Mouse (Mus musculus): Measurements from ENCODE around the gene Dio1. TPM values are rescaled to one million over a fixed set of nuclear protein-coding genes. Genes with fewer than 3 reads are reported as not detected.

Gene Dio1
- total RNA-seq, 1 experiment: not detected

DNA sequence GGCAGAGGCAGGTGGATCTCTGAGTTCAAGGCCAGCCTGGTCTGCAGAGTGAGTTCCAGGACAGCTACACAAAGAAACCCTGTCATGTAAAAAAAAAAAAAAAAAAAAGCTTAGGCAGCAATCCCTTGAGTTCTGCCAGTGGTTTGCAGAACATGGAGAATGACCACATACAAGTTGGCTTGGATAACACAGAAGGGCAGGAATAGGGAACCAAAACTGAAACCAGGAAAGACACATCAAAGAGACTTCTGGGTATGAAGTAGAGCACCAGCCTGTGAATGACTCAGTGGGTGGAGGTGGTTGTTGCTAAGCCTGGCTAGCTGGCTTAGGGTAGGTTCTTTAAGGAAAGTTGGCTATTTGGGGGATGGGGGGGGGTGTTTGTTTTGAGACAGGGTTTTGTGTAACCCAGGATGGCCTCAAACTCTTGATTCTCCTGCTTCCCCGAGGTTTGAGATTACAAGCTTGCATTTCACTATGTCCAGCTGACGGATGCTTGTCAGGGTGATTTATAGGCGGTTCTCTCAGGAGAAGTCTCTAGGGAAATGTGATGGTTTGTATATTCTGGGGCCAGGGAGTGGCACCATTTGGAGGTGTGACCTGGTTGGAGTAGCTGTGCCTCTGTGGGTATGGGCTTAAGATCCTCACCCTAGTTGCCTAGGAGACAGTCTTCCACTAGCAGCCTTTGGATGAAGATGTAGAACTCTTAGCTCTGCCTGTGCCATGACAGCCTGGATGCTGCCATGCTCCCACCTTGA is 21.3 kb downstream of the Dio1 start:
- in situ Hi-C loops (cut with MboI; ENCODE audit: low sequenced_read_pairs in 2 of 2, unreplicated experiment in 2 of 2): no loop called here
- H3K27ac ChIP-seq (ENCODE audit: insufficient read depth, low read depth, low read length, poor library complexity, severe bottlenecking): no peak overlapping the region

GRCm38 (mm10) chr4:107280843-107281475 is 26.0 kb downstream of the Dio1 start:
- H3K36me3 ChIP-seq (ENCODE audit: control insufficient read depth, insufficient read depth, low read length, poor library complexity, severe bottlenecking): no peaks in the 10 kb centered on the region
- H3K4me1 ChIP-seq (ENCODE audit: control insufficient read depth in 2 of 2, insufficient read depth in 2 of 2, low read length in 2 of 2, poor library complexity in 1 of 2): peaks cover 0 to 2% of the 10 kb centered on the region in 2 experiments; a peak in 2 of 4 replicates
- peak overlapping the region in 1 of 2 experiments; percentile 55; a peak in 2 of 4 replicates for H3K4me3 ChIP-seq (ENCODE audit: insufficient read depth in 1 of 2, low read depth in 1 of 2, low read length in 2 of 2, poor library complexity in 1 of 2, severe bottlenecking in 1 of 2)
- no peak overlapping the region for H3K27ac ChIP-seq (ENCODE audit: insufficient read depth, low read depth, low read length, poor library complexity, severe bottlenecking)
- in situ Hi-C loops (cut with MboI; ENCODE audit: low sequenced_read_pairs in 2 of 2, unreplicated experiment in 2 of 2): no loop called here
- no peak for TF ChIP-seq ZNF384 (IDR thresholded peaks at IDR 0.05; ENCODE audit: low read depth, low read length)
- no peak for TF ChIP-seq CHD2 (IDR thresholded peaks at IDR 0.05; ENCODE audit: low read depth, low read length)
- TF ChIP-seq HCFC1 (IDR thresholded peaks at IDR 0.05; ENCODE audit: borderline replicate concordance, insufficient read depth, low read length): no peak
- TF ChIP-seq ZC3H11A (IDR thresholded peaks at IDR 0.05; ENCODE audit: borderline replicate concordance, low read depth, low read length): no peak
- no peak for TF ChIP-seq MAFK (IDR thresholded peaks at IDR 0.05; ENCODE audit: insufficient read depth, low read depth, low read length)
- H3K9me3 ChIP-seq (ENCODE audit: control insufficient read depth, insufficient read depth, low read depth, low read length): no peaks in the 10 kb centered on the region
- H3K9ac ChIP-seq (ENCODE audit: insufficient read depth, low read depth, low read length, poor library complexity, severe bottlenecking): no peak overlapping the region
- DNase-seq (ENCODE audit: low read depth, low spot score): peak; percentile 19

More for the DNA sequence above, 21.3 kb downstream of the Dio1 start:
- no peak for DNase-seq (ENCODE audit: low read depth, low spot score)
- no peak for TF ChIP-seq CHD2 (IDR thresholded peaks at IDR 0.05; ENCODE audit: low read depth, low read length)
- TF ChIP-seq ZC3H11A (IDR thresholded peaks at IDR 0.05; ENCODE audit: borderline replicate concordance, low read depth, low read length): no peak
- no peak for TF ChIP-seq ZNF384 (IDR thresholded peaks at IDR 0.05; ENCODE audit: low read depth, low read length)
- no peak for TF ChIP-seq MAFK (IDR thresholded peaks at IDR 0.05; ENCODE audit: insufficient read depth, low read depth, low read length)
- TF ChIP-seq HCFC1 (IDR thresholded peaks at IDR 0.05; ENCODE audit: borderline replicate concordance, insufficient read depth, low read length): no peak
- Histone ChIP-seq H3K9ac (ENCODE audit: insufficient read depth, low read depth, low read length, poor library complexity, severe bottlenecking) (no peak overlapping the region), H3K36me3 (ENCODE audit: control insufficient read depth, insufficient read depth, low read length, poor library complexity, severe bottlenecking) (no peaks in the 10 kb centered on the region), H3K4me1 (ENCODE audit: control insufficient read depth in 2 of 2, insufficient read depth in 2 of 2, low read length in 2 of 2, poor library complexity in 1 of 2) (no peaks in the 10 kb centered on the region; a peak in 1 of 4 replicates), H3K9me3 (ENCODE audit: control insufficient read depth, insufficient read depth, low read depth, low read length) (no peaks in the 10 kb centered on the region), H3K4me3 (ENCODE audit: insufficient read depth in 1 of 2, low read depth in 1 of 2, low read length in 2 of 2, poor library complexity in 1 of 2, severe bottlenecking in 1 of 2) (no peak overlapping the region)

DNA sequence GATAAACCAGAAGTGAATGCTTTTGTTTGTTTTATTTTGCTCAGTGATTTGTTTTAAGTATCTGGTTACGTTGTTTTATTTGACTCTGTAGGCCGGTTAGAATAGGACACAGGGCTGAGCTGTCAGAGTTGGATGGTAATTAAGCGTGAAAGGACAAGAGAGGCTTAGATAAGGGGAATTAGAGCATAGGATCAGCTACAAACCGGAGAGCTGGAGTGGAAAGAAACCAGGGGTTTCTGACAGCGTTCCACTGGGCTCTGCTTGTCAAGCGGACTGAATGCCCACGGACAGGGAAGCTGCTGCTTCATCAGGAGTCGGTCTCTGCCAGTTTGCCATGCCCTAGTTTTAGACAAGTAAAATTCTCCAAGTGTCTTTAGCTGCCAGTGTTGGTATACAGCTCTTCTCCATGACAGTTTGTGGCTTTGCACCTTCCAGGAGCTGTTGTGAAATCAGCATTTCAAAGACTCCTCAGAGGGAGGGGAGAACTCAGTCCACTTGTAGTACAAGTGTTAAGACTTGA is 28.7 kb downstream of the Dio1 start:
- no peak for DNase-seq (ENCODE audit: low read depth, low spot score)
- in situ Hi-C loops (cut with MboI; ENCODE audit: low sequenced_read_pairs in 2 of 2, unreplicated experiment in 2 of 2): no loop called here
- Histone ChIP-seq H3K9ac (ENCODE audit: insufficient read depth, low read depth, low read length, poor library complexity, severe bottlenecking) (no peak overlapping the region), H3K4me3 (ENCODE audit: insufficient read depth in 1 of 2, low read depth in 1 of 2, low read length in 2 of 2, poor library complexity in 1 of 2, severe bottlenecking in 1 of 2) (no peak overlapping the region), H3K4me1 (ENCODE audit: control insufficient read depth in 2 of 2, insufficient read depth in 2 of 2, low read length in 2 of 2, poor library complexity in 1 of 2) (peaks cover 0 to 2% of the 10 kb centered on the region in 2 experiments; a peak in 2 of 4 replicates), H3K27ac (ENCODE audit: insufficient read depth, low read depth, low read length, poor library complexity, severe bottlenecking) (no peak overlapping the region), H3K9me3 (ENCODE audit: control insufficient read depth, insufficient read depth, low read depth, low read length) (no peaks in the 10 kb centered on the region), H3K36me3 (ENCODE audit: control insufficient read depth, insufficient read depth, low read length, poor library complexity, severe bottlenecking) (no peaks in the 10 kb centered on the region)
- TF ChIP-seq CHD2 (IDR thresholded peaks at IDR 0.05; ENCODE audit: low read depth, low read length) (no peak), ZC3H11A (IDR thresholded peaks at IDR 0.05; ENCODE audit: borderline replicate concordance, low read depth, low read length) (no peak), ZNF384 (IDR thresholded peaks at IDR 0.05; ENCODE audit: low read depth, low read length) (no peak), HCFC1 (IDR thresholded peaks at IDR 0.05; ENCODE audit: borderline replicate concordance, insufficient read depth, low read length) (no peak), MAFK (IDR thresholded peaks at IDR 0.05; ENCODE audit: insufficient read depth, low read depth, low read length) (no peak)

- Histone ChIP-seq H3K36me3 (ENCODE audit: control insufficient read depth, insufficient read depth, low read length, poor library complexity, severe bottlenecking) (no peaks in the 10 kb centered on the region), H3K4me3 (ENCODE audit: insufficient read depth in 1 of 2, low read depth in 1 of 2, low read length in 2 of 2, poor library complexity in 1 of 2, severe bottlenecking in 1 of 2) (no peak overlapping the region), H3K9me3 (ENCODE audit: control insufficient read depth, insufficient read depth, low read depth, low read length) (no peaks in the 10 kb centered on the region), H3K27ac (ENCODE audit: insufficient read depth, low read depth, low read length, poor library complexity, severe bottlenecking) (no peak overlapping the region), H3K9ac (ENCODE audit: insufficient read depth, low read depth, low read length, poor library complexity, severe bottlenecking) (no peak overlapping the region), H3K4me1 (ENCODE audit: control insufficient read depth in 2 of 2, insufficient read depth in 2 of 2, low read length in 2 of 2, poor library complexity in 1 of 2) (no peaks in the 10 kb centered on the region; a peak in 1 of 4 replicates)
- TF ChIP-seq ZNF384 (IDR thresholded peaks at IDR 0.05; ENCODE audit: low read depth, low read length) (no peak), MAFK (IDR thresholded peaks at IDR 0.05; ENCODE audit: insufficient read depth, low read depth, low read length) (no peak), HCFC1 (IDR thresholded peaks at IDR 0.05; ENCODE audit: borderline replicate concordance, insufficient read depth, low read length) (no peak), CHD2 (IDR thresholded peaks at IDR 0.05; ENCODE audit: low read depth, low read length) (no peak), ZC3H11A (IDR thresholded peaks at IDR 0.05; ENCODE audit: borderline replicate concordance, low read depth, low read length) (no peak)
- no peak for DNase-seq (ENCODE audit: low read depth, low spot score)
- in situ Hi-C loops (cut with MboI; ENCODE audit: low sequenced_read_pairs in 2 of 2, unreplicated experiment in 2 of 2): no loop called here
Observed at GRCm38 (mm10) chr4:107274511-107274910, 32.5 kb downstream of the Dio1 start.
